Mouse (Mus musculus): ENCODE results near the gene Fos. TPM values are rescaled to one million over a fixed set of nuclear protein-coding genes. Genes with fewer than 3 reads are reported as not detected.
A peak's percentile ranks its signal among the peaks of the same experiment; 100 is the strongest.

Gene Fos
- polyA plus RNA-seq, 3 experiments from 2014 or later, result 11.0 to 84.6 (median 15.2) TPM

GRCm38 (mm10) chr12:85487545-85488141 lies 14.0 kb downstream of the Fos start:
- ATAC-seq, result peak; percentile 42

GRCm38 (mm10) chr12:85489232-85489886 lies 15.7 kb downstream of the Fos start:
- ATAC-seq, result no peak

- no peak for ATAC-seq
Measured at GRCm38 (mm10) chr12:85490096-85490820, 16.6 kb downstream of the Fos start.

DNA sequence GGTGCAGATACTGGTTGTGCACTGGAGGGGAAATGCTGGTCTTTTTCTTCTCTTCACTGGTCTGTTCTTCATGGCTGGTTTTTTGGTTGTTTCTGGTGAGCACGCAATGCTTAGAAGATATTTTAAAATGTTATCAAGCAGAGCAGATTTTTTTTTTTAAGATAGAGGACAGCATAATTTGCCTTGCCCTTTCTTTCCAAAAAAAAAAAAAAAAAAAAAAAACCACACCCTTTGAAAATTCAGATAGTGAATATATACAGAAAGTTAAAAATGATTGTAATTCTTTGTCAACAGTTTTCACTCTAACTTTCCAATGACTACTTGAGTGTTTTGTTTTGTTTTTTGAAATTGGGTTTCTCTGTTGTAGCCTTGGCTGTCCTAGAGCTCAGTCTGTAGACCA lies 17.3 kb downstream of the Fos start:
- no peak for ATAC-seq

DNA sequence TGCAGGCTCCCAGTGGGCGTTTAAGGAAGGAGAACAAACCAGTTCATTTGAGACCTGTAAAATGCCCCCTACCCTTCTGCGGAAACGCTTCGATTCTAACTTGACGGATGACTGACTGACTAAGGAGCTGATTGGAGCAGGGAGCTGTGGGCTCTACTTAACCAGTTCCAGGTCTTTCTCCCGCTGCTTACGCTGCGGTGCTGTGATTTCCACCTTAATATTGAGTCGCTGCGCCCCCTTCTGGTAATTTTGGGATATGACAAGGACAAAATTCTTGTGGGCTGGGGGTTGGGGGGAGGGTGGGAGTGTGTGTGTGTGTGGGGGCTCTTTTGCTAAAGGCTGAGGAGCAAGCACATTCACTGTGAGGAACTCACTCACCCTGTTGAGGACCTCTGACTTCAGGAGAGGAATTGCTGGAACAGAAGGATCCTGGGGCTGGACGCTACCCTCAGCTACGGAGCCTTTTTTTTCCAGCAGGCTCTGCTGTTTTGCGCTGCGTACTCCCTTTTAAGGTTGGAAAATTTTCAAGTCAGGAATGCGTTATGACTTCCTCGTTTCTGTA lies 18.5 kb downstream of the Fos start:
- ATAC-seq, result peak; percentile 51

GRCm38 (mm10) chr12:85496336-85496735 lies 22.6 kb downstream of the Fos start:
- ATAC-seq, result no peak

DNA sequence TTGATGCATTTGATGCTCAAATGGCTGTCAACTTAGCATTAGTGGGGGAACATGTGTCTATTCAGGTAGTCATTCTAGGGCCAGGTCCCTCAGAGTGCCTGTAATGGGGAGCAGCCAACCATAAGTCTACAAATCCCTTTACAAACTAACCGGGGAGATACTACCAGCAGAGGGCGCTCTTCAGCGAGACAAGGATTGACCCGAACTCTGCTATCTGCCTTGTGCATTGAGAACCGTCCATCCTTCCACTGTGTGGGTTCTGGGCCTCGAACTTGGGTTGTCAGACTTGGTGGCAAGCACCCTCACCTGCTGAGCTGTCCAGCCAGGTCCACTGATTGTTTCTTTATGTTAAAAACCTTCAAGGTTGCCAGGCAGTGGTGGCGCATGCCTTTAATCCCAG lies 23.1 kb downstream of the Fos start:
- no peak for ATAC-seq

DNA sequence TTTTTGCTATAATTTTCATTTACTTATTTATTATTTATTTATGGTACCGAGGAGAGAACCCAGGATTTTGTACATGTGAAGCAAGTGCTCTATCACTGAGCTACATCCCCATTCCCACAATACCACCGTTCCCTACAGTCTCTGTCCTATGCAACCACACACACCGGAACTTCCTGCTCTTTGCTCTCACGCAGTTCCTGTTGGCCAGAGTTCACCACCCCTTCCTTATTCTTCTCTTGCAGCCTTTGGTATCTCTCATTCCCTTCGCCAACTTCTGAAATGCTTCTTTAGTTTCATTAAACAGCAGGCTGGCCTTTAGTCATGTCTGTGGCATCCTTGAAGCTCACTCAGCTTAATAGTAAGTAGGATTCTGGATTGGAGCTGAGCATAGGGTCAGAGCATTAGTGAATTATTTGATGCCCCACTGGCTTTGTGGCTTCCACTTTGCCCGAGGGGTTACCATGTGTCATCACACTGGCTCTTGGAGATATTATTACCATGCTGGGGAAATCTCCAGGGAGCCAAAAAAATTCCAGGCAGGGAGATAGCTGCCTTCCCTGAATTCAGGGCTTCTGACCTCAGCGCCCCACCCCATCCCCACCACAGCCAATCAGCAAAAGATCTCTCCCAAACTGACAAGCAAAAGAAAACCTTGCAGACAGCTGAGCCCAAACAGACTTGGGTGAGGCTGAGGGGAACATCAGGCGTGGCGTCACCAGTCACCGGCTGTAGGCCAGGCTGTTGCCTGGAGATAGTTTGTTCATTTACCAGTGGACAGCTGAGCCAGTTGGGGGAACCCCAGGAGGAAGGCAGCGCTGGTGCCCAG lies 23.8 kb downstream of the Fos start:
- ATAC-seq, result no peak

DNA sequence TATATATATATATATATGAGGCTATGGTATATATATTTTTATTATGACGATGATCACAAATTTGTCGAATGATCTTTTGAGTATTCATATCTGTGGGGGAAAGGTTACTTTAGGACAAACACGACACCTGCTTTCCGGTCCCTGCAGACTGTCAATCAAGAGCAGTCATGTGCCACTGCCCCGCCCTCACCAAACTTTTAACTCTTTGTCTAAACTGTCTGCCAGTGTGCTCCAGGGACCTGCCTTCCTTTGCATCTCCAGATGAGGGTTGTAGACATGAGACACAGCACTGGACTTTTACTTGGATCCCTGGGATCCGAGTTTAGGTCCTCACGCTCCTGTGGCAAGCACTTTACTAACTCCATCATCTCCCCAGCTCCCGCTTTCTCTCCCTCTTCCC lies 25.3 kb downstream of the Fos start:
- no peak for ATAC-seq

- ATAC-seq, result no peak
Measured at GRCm38 (mm10) chr12:85502682-85503081, 29.0 kb downstream of the Fos start.

GRCm38 (mm10) chr12:85508235-85508634 lies 34.5 kb downstream of the Fos start:
- ATAC-seq, result no peak

GRCm38 (mm10) chr12:85510013-85510412 lies 36.3 kb downstream of the Fos start:
- ATAC-seq, result no peak

DNA sequence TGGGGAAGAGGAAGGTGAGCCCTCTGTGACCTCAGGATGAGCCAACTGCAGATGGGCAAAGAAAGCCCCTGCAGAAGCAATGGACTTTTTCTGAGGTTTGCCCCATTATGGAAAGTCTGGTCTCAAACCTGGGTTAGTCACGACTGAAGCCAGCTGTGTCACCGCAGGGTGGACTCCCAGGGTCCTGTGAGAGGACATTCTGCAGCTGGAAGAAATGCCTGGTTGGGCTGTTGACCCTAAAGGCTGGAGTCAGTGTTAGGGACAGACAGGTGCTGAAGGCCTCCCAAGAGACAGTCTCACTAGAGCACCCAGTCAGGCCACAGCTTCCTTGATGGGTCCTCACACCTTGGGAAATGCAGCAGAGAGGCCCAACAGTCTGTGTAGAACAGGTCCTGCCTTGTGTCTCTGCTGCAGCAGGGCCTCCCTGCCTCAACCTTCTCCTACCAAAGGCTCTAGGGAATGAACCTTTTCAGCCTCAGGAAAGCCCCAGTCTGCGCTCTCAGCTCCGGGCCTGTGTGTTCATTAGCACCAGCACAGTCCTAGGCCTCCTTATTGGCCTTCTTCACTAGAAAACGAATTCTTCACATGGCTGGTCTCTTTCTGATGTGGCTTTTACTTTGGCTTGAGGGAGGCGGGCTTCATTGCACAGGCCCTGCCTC lies 40.2 kb downstream of the Fos start:
- ATAC-seq, result no peak

DNA sequence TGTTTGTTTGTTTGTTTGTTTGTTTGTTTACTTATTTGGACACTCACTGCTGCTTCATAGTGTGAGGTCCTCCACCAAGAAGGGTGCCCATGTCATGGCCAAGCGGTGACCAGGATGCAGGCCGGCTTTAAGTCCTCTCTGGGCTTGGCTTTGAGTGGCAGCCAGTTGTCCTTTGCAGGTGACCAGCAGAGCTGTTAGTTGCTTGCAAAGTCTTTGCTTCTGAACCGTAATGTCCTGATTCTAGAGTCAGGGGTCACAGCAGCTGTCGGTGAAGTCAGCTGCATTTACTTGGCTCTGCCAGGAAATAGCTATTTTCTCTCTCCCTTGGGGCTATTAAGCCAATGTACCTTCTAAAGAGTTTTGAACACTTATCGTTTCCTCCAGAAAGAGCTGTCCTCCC lies 41.3 kb downstream of the Fos start:
- no peak for ATAC-seq

DNA sequence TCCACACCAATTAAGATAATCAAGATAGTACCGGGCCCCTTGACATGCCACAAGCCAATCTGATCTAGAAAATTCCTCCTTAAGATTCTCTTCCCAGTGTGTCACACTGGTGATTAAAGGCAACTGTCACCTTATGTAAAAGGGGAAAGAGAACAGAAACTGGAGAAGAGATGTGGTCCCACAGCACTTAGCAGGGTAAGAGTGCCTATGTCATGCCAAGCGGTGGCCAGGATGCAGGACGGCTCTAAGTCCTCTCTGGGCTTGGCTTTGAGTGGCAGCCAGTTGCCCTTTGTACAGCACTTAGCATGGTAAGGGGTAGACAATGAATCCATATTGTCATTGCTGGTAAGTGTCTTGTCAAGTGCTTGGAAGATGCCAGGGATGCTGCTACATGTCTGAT lies 42.2 kb downstream of the Fos start:
- no peak for ATAC-seq

- ATAC-seq, result no peak
Measured at GRCm38 (mm10) chr12:85517339-85517738, 43.6 kb downstream of the Fos start.

DNA sequence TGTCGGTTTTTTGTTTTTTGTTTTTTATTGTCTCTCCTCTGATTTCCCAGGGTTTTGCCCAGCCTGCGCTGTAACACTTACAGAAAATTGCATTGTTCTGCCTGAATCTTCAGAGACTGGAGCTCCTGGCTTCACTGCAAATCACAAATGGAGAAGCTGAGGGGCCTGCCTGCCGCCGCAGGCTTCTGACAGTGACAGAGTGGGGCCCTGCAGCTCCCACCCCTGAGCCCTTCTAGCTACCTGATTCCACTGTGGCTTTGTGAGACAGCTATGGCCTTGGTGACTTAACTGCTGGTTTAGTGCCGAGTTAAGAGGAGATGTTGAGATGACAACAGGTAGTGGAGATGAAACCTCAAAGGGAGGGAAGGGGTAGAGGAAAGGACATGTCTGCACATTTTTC lies 44.3 kb downstream of the Fos start:
- ATAC-seq, result no peak

GRCm38 (mm10) chr12:85519553-85519952 lies 45.9 kb downstream of the Fos start:
- no peak for ATAC-seq

DNA sequence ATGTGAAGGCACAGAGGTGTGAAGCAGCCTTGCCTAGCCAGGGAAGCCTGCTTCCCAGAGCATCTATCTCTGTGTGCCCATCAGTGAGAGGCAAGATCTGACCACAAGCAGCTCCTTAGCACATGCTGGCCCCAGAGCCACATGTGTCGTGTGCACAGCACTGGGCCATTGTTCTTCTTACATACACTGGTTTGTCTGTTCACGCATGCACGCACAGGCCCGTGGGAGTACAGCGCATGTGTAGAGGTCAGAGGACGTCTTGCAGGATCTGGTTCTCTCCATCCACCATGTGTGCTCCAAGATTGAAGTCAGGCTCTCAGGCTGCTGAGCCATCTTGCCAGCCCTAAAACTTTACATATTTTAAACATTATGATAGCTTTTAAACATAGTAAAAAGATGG lies 47.4 kb downstream of the Fos start:
- no peak for ATAC-seq

GRCm38 (mm10) chr12:85521673-85522072 lies 48.0 kb downstream of the Fos start:
- no peak for ATAC-seq

GRCm38 (mm10) chr12:85522631-85523388 lies 49.1 kb downstream of the Fos start:
- ATAC-seq, result no peak

Measured in inflammation-experienced regulatory T-cells, adult 6 months (primary cell).